Mouse (Mus musculus) megakaryocyte-erythroid progenitor cell, adult 5-6 weeks (primary cell): Measurements from ENCODE around the gene Ccnyl1. TPM values are rescaled to one million over a fixed set of nuclear protein-coding genes. Genes with fewer than 3 reads are reported as not detected.
"Not testable (repeated sequence)": the region's sequence is repeated elsewhere in the genome, so short reads cannot be mapped to it uniquely, and the experiment has no call there.

Experiments
- ATAC-seq: replicated peaks from 2 replicates; pipeline ENCODE4 v1.8.0; 2016; ENCODE audit warnings: mild to moderate bottlenecking, inconsistent platforms; ENCODE audit not compliant: severe bottlenecking, poor library complexity, low FRiP score, low TSS enrichment
- total RNA-seq, 2 experiments: library from RNA; stranded (forward) in 1 of 2; stranded (reverse) in 1 of 2; fragments of 200-1000, 215-1000 nt in 1 of 2; fragments of >200 nt in 1 of 2; fragmentation: Nextera tagmentation in 1 of 2; gene quantifications; 2 replicates each; pipeline ENCODE4 v1.2.3; 2014 to 2017

Gene Ccnyl1
- total RNA-seq (2014; fragmentation: Nextera tagmentation) = 1.8 and 2.6 TPM in 2 replicates
- total RNA-seq (2017) = 2.2 and 5.0 TPM in 2 replicates

GRCm38 (mm10) chr1:64690213-64691013 lies at the start of gene Ccnyl1:
Ccnyl1 (plus strand) TSS chr1:64690455.
- peak; percentile 99 for ATAC-seq

GRCm38 (mm10) chr1:64641069-64641468 lies 49.2 kb upstream of the Ccnyl1 start:
- ATAC-seq = no peak

GRCm38 (mm10) chr1:64642541-64642940 lies 47.7 kb upstream of the Ccnyl1 start:
- ATAC-seq = not testable (repeated sequence)

- ATAC-seq = no peak
These were observed 45.7 kb upstream of the Ccnyl1 start for GRCm38 (mm10) chr1:64644513-64644912.

GRCm38 (mm10) chr1:64649362-64650124 lies 40.7 kb upstream of the Ccnyl1 start:
- no peak for ATAC-seq

- ATAC-seq = no peak
These were observed 36.6 kb upstream of the Ccnyl1 start for GRCm38 (mm10) chr1:64653701-64654100.

GRCm38 (mm10) chr1:64655415-64655814 lies 34.8 kb upstream of the Ccnyl1 start:
- no peak for ATAC-seq

- no peak for ATAC-seq
These were observed 33.7 kb upstream of the Ccnyl1 start for GRCm38 (mm10) chr1:64656423-64657129.

- no peak for ATAC-seq
These were observed 31.4 kb upstream of the Ccnyl1 start for GRCm38 (mm10) chr1:64658876-64659275.

GRCm38 (mm10) chr1:64667111-64667633 lies 23.1 kb upstream of the Ccnyl1 start:
- no peak for ATAC-seq

GRCm38 (mm10) chr1:64669451-64669850 lies 20.8 kb upstream of the Ccnyl1 start:
- no peak for ATAC-seq

GRCm38 (mm10) chr1:64673931-64674330 lies 16.3 kb upstream of the Ccnyl1 start:
- no peak for ATAC-seq

GRCm38 (mm10) chr1:64676060-64676839 lies 14.0 kb upstream of the Ccnyl1 start:
- no peak for ATAC-seq

GRCm38 (mm10) chr1:64681499-64681898 lies 8.8 kb upstream of the Ccnyl1 start:
- ATAC-seq = peak; percentile 59; the same call in 1 of the 2 replicates

- no peak for ATAC-seq
These were observed 7.2 kb upstream of the Ccnyl1 start for GRCm38 (mm10) chr1:64683039-64683438.

GRCm38 (mm10) chr1:64684440-64684839 lies 5.8 kb upstream of the Ccnyl1 start:
- no peak for ATAC-seq

GRCm38 (mm10) chr1:64688046-64688445 lies 2.2 kb upstream of the Ccnyl1 start:
- ATAC-seq = no peak

- 0 out of 2 replicates have a peak, but pooled peaks have one; percentile 2 for ATAC-seq
These were observed 568 bp upstream of the Ccnyl1 start for GRCm38 (mm10) chr1:64689561-64690212.
